Mouse (Mus musculus) ES-Bruce4 (cell line): Measurements from ENCODE around the gene Cript. TPM values are rescaled to one million over a fixed set of nuclear protein-coding genes. Genes with fewer than 3 reads are reported as not detected.

ENCODE experiments used
- H3K27ac ChIP-seq: 2 replicates; pipeline ENCODE4 v1.5.1; 2012; ENCODE audit warnings: low read length, inconsistent platforms; ENCODE audit not compliant: insufficient read depth
- H3K27me3 ChIP-seq: 2 replicates; pipeline ENCODE4 v1.6.1; 2012; ENCODE audit warnings: mild to moderate bottlenecking, low read length, inconsistent platforms; ENCODE audit not compliant: control insufficient read depth, poor library complexity, insufficient read depth, severe bottlenecking
- H3K36me3 ChIP-seq: 2 replicates; pipeline ENCODE4 v1.6.1; 2012; ENCODE audit warnings: inconsistent platforms, mild to moderate bottlenecking, low read length, moderate library complexity; ENCODE audit not compliant: control insufficient read depth, poor library complexity, insufficient read depth, severe bottlenecking
- H3K4me1 ChIP-seq: one replicate; pipeline ENCODE4 v1.8.1; 2011; ENCODE audit warnings: low read length; ENCODE audit not compliant: control insufficient read depth, insufficient read depth
- H3K4me3 ChIP-seq: 2 replicates; pipeline ENCODE4 v1.5.1; 2011; ENCODE audit warnings: low read depth, mild to moderate bottlenecking, low read length
- H3K9ac ChIP-seq: 2 replicates; pipeline ENCODE4 v1.6.1; 2012; ENCODE audit warnings: low read depth, mild to moderate bottlenecking, inconsistent platforms; ENCODE audit not compliant: poor library complexity, severe bottlenecking
- H3K9me3 ChIP-seq: replicated peaks from 2 replicates; pipeline ENCODE4 v1.6.1; 2012; ENCODE audit warnings: mild to moderate bottlenecking, low read length, inconsistent platforms; ENCODE audit not compliant: control insufficient read depth, poor library complexity, insufficient read depth, severe bottlenecking
- CTCF ChIP-seq: IDR thresholded peaks from one replicate; pipeline ENCODE4 v1.8.1; 2011; ENCODE audit warnings: low read depth, low read length
- EP300 ChIP-seq: IDR thresholded peaks from 2 replicates; pipeline ENCODE4 v1.6.1; 2011; ENCODE audit warnings: low read depth, low read length; ENCODE audit not compliant: insufficient read depth
- POLR2A ChIP-seq: IDR thresholded peaks from one replicate; pipeline ENCODE4 v1.8.1; 2011; ENCODE audit warnings: low read length; ENCODE audit not compliant: insufficient read depth
- polyA plus RNA-seq: library from polyadenylated mRNA; stranded (reverse); fragments of >200 nt; gene quantifications from 2 replicates; pipeline ENCODE4 v1.2.4, GENCODE M21; 2011; ENCODE audit warnings: low read depth; ENCODE audit not compliant: missing spikeins, insufficient read depth, insufficient read length

Gene Cript
- polyA plus RNA-seq: 55.7 and 60.6 TPM in 2 replicates

GRCm38 (mm10) chr17:87025269-87025949, at the start of gene Cript, which contains the start of gene Pigf:
Cript (plus strand) TSS chr17:87025550.
Pigf (minus strand) TSS chr17:87025406.
- H3K36me3 ChIP-seq: peaks cover 27% of the 10 kb centered on the region
- H3K9me3 ChIP-seq: no peaks in the 10 kb centered on the region
- H3K4me1 ChIP-seq: no peaks in the 10 kb centered on the region
- H3K9ac ChIP-seq: peak within 1 kb of the TSS; percentile 77
- no peak within 1 kb of the TSS for H3K27ac ChIP-seq
- TF ChIP-seq EP300: no peak
- peak; percentile 57 for TF ChIP-seq POLR2A
- TF ChIP-seq CTCF: no peak
- no peaks in the 10 kb centered on the region for H3K27me3 ChIP-seq
- H3K4me3 ChIP-seq: peak within 1 kb of the TSS; percentile 72

- Histone ChIP-seq H3K4me3 (no peak overlapping the region), H3K9me3 (no peaks in the 10 kb centered on the region), H3K9ac (no peak overlapping the region), H3K4me1 (peaks cover 4% of the 10 kb centered on the region), H3K27ac (peak overlapping the region; percentile 30; the same call in 1 of the 2 replicates), H3K27me3 (no peaks in the 10 kb centered on the region), H3K36me3 (0 out of 2 replicates have a peak, but pooled peaks cover 3% of the 10 kb centered on the region)
- TF ChIP-seq POLR2A (no peak), EP300 (0 out of 2 replicates have a peak, but pooled peaks have one; percentile 57)
Measured at GRCm38 (mm10) chr17:86976387-86976786, 49.0 kb upstream of the Cript start.

GRCm38 (mm10) chr17:86978496-86978895, 46.9 kb upstream of the Cript start:
- H3K9ac ChIP-seq: no peak overlapping the region
- no peaks in the 10 kb centered on the region for H3K27me3 ChIP-seq
- peaks cover 4% of the 10 kb centered on the region for H3K4me1 ChIP-seq
- no peak overlapping the region for H3K27ac ChIP-seq
- H3K9me3 ChIP-seq: no peaks in the 10 kb centered on the region
- TF ChIP-seq POLR2A (no peak), CTCF (no peak), EP300 (no peak)
- 0 out of 2 replicates have a peak, but pooled peaks cover 3% of the 10 kb centered on the region for H3K36me3 ChIP-seq
- H3K4me3 ChIP-seq: no peak overlapping the region

GRCm38 (mm10) chr17:86981205-86981604, 44.1 kb upstream of the Cript start:
- TF ChIP-seq EP300 (no peak), CTCF (no peak), POLR2A (no peak)
- no peaks in the 10 kb centered on the region for H3K36me3 ChIP-seq

GRCm38 (mm10) chr17:86981701-86982100, 43.6 kb upstream of the Cript start:
- Histone ChIP-seq H3K27me3 (no peaks in the 10 kb centered on the region), H3K9ac (no peak overlapping the region), H3K36me3 (no peaks in the 10 kb centered on the region), H3K4me3 (no peak overlapping the region), H3K9me3 (no peaks in the 10 kb centered on the region), H3K27ac (no peak overlapping the region), H3K4me1 (no peaks in the 10 kb centered on the region)
- TF ChIP-seq POLR2A (no peak), CTCF (no peak), EP300 (no peak)

More at GRCm38 (mm10) chr17:86981205-86981604, 44.1 kb upstream of the Cript start:
- peaks cover 3% of the 10 kb centered on the region for H3K4me1 ChIP-seq
- H3K9ac ChIP-seq: no peak overlapping the region
- no peaks in the 10 kb centered on the region for H3K9me3 ChIP-seq
- no peaks in the 10 kb centered on the region for H3K27me3 ChIP-seq
- H3K27ac ChIP-seq: no peak overlapping the region
- no peak overlapping the region for H3K4me3 ChIP-seq

- TF ChIP-seq CTCF (peak; percentile 10), POLR2A (no peak)
- no peaks in the 10 kb centered on the region for H3K36me3 ChIP-seq
- no peak overlapping the region for H3K27ac ChIP-seq
Measured at GRCm38 (mm10) chr17:86982497-86982896, 42.9 kb upstream of the Cript start.

More at GRCm38 (mm10) chr17:86982497-86982896, 42.9 kb upstream of the Cript start:
- H3K4me1 ChIP-seq: no peaks in the 10 kb centered on the region
- no peak overlapping the region for H3K9ac ChIP-seq
- no peaks in the 10 kb centered on the region for H3K9me3 ChIP-seq
- H3K27me3 ChIP-seq: no peaks in the 10 kb centered on the region
- H3K4me3 ChIP-seq: no peak overlapping the region
